Mouse (Mus musculus): ENCODE data around the gene Lmbr1. TPM values are rescaled to one million over a fixed set of nuclear protein-coding genes. Genes with fewer than 3 reads are reported as not detected.

Lmbr1 gene
- polyA plus RNA-seq, 1 experiment from 2014 or later, result 11.4 TPM

DNA sequence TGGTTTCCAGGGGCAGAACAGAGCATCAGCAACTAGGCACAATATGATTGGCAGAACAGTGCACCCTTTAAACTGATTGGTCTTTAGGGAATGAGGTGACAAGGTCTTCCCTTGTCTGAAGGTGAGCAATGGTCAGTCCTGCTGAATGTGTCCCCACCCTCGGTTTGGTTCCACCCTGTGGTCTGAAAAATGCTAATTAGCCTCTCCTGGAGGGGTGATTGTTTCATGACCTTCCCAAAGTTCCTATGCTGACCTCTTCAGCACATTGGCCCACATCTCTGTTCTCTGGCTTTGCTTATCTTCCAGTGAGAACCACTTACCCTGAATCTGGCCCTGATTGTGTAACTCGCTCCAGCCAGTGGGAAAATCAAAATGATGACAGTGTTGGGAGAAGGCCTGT lies 1.9 kb upstream of the Lmbr1 start:
- Histone ChIP-seq H3K4me2 (replicated peaks; ENCODE audit: low read depth, low read length) (no peak overlapping the region), H3K36me3 (ENCODE audit: insufficient read depth, low read length) (no peaks in the 10 kb centered on the region), H3K27ac (ENCODE audit: low read length) (no peak overlapping the region), H3K4me3 (ENCODE audit: low read length) (no peak overlapping the region), H3K27me3 (ENCODE audit: insufficient read depth, low read length) (no peaks in the 10 kb centered on the region), H3K9me3 (ENCODE audit: low read length) (no peaks in the 10 kb centered on the region), H3K9ac (replicated peaks; ENCODE audit: low read length) (no peak overlapping the region), H3K4me1 (ENCODE audit: insufficient read depth, low read length) (peaks cover 15% of the 10 kb centered on the region)
- no peak for ATAC-seq (ENCODE audit: low FRiP score, low TSS enrichment)
- 74% methylated on average over 2 of the region's 2 CpGs for WGBS

DNA sequence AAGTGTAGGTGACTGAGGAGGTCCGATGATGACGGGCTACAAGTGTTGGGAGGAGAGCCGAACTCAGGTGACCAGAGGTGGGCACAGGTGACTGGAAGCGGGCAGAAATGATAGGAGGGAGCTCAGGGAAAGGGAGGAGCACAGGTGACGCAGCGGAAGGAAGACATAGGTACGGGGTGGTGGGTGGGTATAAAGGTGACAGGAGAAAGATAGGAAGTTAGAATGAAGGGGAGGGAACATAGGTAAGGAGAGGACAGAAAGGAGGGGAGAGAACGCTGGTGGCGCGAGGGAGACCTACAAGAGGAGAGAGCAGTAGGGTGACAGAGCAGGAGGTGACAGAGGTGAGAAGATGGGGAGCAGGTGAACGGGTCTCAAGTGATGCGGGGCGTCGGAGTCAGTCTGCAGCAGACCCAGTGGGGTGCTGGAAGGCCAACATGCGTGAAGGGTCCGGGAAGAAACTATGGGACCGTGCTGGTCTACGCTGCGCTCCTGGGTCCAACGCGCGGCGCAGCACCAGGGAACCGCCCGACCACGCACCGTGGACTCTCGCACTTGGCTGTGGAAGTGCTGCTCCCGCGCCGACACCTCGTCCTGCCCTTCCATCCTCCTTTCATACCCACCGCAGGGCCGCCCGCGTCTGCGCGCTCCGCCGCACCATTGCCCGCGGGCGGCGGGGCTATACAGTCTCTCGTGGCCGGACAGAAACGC lies 446 bp downstream of the Lmbr1 start:
- ATAC-seq (ENCODE audit: low FRiP score, low TSS enrichment), result peak; percentile 82
- peak overlapping the region; percentile 88 for H3K4me2 ChIP-seq (replicated peaks; ENCODE audit: low read depth, low read length)
- H3K9me3 ChIP-seq (ENCODE audit: low read length), result no peaks in the 10 kb centered on the region
- H3K27ac ChIP-seq (ENCODE audit: low read length), result peak overlapping the region; percentile 20; the same call in 1 of the 2 replicates
- H3K27me3 ChIP-seq (ENCODE audit: insufficient read depth, low read length), result no peaks in the 10 kb centered on the region
- H3K9ac ChIP-seq (replicated peaks; ENCODE audit: low read length), result peak overlapping the region; percentile 84
- H3K4me3 ChIP-seq (ENCODE audit: low read length), result peak overlapping the region; percentile 89
- under 1% methylated on average over 47 of the region's 47 CpGs for WGBS
- H3K36me3 ChIP-seq (ENCODE audit: insufficient read depth, low read length), result no peaks in the 10 kb centered on the region
- peaks cover 15% of the 10 kb centered on the region for H3K4me1 ChIP-seq (ENCODE audit: insufficient read depth, low read length)

DNA sequence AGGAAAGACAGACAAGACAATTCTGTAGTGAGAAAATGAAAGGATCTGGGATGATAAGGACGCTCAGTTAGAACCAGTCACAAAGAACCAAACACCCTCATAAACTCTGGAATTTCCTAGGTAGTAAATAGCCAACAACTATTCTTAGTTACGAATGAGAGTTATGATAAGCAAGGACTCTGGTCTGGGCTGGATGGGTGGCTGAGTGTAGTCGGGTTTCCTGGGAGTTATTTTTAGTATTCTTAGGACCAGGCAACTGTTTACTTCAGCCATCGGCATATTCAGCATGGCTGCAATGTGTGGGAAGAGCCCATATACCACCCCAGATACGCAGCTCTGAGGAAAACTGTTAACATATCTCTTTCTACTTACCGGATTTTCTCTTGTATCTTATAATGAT lies 14.7 kb downstream of the Lmbr1 start:
- no peak overlapping the region for H3K9ac ChIP-seq (replicated peaks; ENCODE audit: low read length)
- H3K36me3 ChIP-seq (ENCODE audit: insufficient read depth, low read length), result peaks cover 14% of the 10 kb centered on the region; the same call in 1 of the 2 replicates
- H3K27ac ChIP-seq (ENCODE audit: low read length), result no peak overlapping the region
- H3K9me3 ChIP-seq (ENCODE audit: low read length), result no peaks in the 10 kb centered on the region
- no peak overlapping the region for H3K4me2 ChIP-seq (replicated peaks; ENCODE audit: low read depth, low read length)
- no peak overlapping the region for H3K4me3 ChIP-seq (ENCODE audit: low read length)
- 77% methylated on average over 6 of the region's 6 CpGs for WGBS
- no peak for ATAC-seq (ENCODE audit: low FRiP score, low TSS enrichment)
- no peaks in the 10 kb centered on the region for H3K27me3 ChIP-seq (ENCODE audit: insufficient read depth, low read length)
- H3K4me1 ChIP-seq (ENCODE audit: insufficient read depth, low read length), result no peaks in the 10 kb centered on the region

DNA sequence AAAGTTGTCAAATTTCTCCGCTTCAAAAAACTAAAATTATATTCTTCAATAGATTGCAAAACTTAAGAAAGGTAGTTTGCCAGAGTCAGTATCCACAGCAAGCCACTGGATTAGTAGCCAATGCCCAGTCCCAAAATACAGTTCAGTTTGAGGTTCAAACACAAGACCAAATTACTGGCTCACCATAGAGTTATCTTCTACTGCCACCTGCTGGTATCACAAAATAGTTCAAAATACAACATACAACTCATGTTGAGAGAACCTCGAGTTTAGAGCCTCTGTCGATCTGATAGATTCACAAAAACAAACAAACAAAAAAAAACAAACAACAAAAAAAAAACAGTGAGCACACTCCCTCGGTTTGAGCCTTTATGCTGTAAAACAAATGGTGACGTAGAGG lies 42.4 kb downstream of the Lmbr1 start:
- H3K4me2 ChIP-seq (replicated peaks; ENCODE audit: low read depth, low read length), result no peak overlapping the region
- H3K27ac ChIP-seq (ENCODE audit: low read length), result no peak overlapping the region
- no peaks in the 10 kb centered on the region for H3K9me3 ChIP-seq (ENCODE audit: low read length)
- H3K27me3 ChIP-seq (ENCODE audit: insufficient read depth, low read length), result no peaks in the 10 kb centered on the region
- ATAC-seq (ENCODE audit: low FRiP score, low TSS enrichment), result no peak
- H3K36me3 ChIP-seq (ENCODE audit: insufficient read depth, low read length), result no peaks in the 10 kb centered on the region
- no peak overlapping the region for H3K4me3 ChIP-seq (ENCODE audit: low read length)
- no peaks in the 10 kb centered on the region for H3K4me1 ChIP-seq (ENCODE audit: insufficient read depth, low read length)
- no peak overlapping the region for H3K9ac ChIP-seq (replicated peaks; ENCODE audit: low read length)
- WGBS, result 57% methylated on average over 5 of the region's 5 CpGs

DNA sequence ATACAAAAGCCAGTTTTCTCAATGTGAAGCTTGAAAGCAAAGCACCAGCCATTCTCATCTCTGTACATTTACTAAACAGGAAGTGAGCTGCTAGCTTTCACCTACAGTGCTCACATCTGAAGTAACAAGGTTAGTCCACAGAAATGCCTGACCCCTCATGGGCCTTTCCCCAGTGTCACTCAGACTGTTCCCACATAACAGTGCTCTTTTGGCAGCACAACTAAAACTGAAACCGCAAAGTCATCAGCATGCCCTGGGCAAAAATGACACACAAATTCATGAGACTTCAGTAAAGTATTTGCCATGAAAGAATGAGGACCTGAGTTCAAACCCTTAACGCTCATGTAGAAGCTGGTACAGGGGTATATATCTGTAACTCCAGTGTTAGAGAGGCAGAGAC lies 55.7 kb downstream of the Lmbr1 start:
- Histone ChIP-seq H3K4me2 (replicated peaks; ENCODE audit: low read depth, low read length) (no peak overlapping the region), H3K4me3 (ENCODE audit: low read length) (no peak overlapping the region), H3K27ac (ENCODE audit: low read length) (no peak overlapping the region), H3K9ac (replicated peaks; ENCODE audit: low read length) (no peak overlapping the region), H3K9me3 (ENCODE audit: low read length) (no peaks in the 10 kb centered on the region), H3K27me3 (ENCODE audit: insufficient read depth, low read length) (no peaks in the 10 kb centered on the region), H3K36me3 (ENCODE audit: insufficient read depth, low read length) (no peaks in the 10 kb centered on the region), H3K4me1 (ENCODE audit: insufficient read depth, low read length) (no peaks in the 10 kb centered on the region)
- WGBS, result 88% methylated on average over 2 of the region's 2 CpGs
- ATAC-seq (ENCODE audit: low FRiP score, low TSS enrichment), result no peak

DNA sequence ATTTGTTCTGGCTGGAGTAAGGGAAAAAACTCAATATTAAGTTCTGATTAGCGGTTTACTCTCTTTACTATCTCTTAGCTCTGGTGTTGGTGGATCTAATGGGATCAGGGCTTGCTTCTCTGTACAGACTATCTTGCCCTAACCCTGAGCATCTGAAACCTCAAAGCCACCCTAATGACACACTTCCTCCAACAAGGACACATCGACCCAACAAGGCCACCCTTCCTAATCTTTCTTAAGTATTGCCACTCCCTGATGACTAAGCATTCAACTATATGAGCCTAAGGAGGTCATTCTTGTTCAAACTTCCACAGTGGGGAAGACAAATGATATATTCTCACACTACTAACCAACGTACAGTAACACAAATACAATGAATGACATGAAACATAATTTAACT lies 69.0 kb downstream of the Lmbr1 start:
- Histone ChIP-seq H3K27me3 (ENCODE audit: insufficient read depth, low read length) (no peaks in the 10 kb centered on the region), H3K27ac (ENCODE audit: low read length) (no peak overlapping the region), H3K9ac (replicated peaks; ENCODE audit: low read length) (no peak overlapping the region), H3K9me3 (ENCODE audit: low read length) (no peaks in the 10 kb centered on the region), H3K4me3 (ENCODE audit: low read length) (no peak overlapping the region), H3K36me3 (ENCODE audit: insufficient read depth, low read length) (no peaks in the 10 kb centered on the region), H3K4me2 (replicated peaks; ENCODE audit: low read depth, low read length) (no peak overlapping the region), H3K4me1 (ENCODE audit: insufficient read depth, low read length) (no peaks in the 10 kb centered on the region)
- no peak for ATAC-seq (ENCODE audit: low FRiP score, low TSS enrichment)
- 69% methylated on average over 3 of the region's 3 CpGs for WGBS

DNA sequence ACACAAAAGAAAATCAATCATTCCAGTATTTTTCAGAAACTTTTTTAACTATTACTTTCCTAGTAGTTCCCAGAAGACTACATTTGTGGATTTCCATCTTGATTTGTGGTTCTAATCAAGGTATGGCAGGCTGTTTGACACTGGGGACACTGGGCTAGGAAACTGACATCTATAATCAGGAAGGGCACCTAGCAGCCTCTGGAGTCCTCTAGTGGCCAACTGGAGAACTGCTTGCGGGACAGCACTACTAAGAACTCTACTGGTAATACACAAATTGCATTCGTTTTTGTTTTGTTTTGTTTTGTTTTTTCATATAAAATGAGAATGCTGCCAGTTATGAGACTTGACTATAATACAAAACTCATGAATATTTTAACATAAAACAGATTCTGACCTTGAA lies 85.0 kb downstream of the Lmbr1 start:
- Histone ChIP-seq H3K9ac (replicated peaks; ENCODE audit: low read length) (no peak overlapping the region), H3K27ac (ENCODE audit: low read length) (no peak overlapping the region), H3K4me1 (ENCODE audit: insufficient read depth, low read length) (no peaks in the 10 kb centered on the region), H3K4me2 (replicated peaks; ENCODE audit: low read depth, low read length) (no peak overlapping the region), H3K4me3 (ENCODE audit: low read length) (no peak overlapping the region), H3K36me3 (ENCODE audit: insufficient read depth, low read length) (no peaks in the 10 kb centered on the region), H3K9me3 (ENCODE audit: low read length) (no peaks in the 10 kb centered on the region), H3K27me3 (ENCODE audit: insufficient read depth, low read length) (no peaks in the 10 kb centered on the region)
- 23% methylated on average over 2 of the region's 2 CpGs for WGBS
- no peak for ATAC-seq (ENCODE audit: low FRiP score, low TSS enrichment)

DNA sequence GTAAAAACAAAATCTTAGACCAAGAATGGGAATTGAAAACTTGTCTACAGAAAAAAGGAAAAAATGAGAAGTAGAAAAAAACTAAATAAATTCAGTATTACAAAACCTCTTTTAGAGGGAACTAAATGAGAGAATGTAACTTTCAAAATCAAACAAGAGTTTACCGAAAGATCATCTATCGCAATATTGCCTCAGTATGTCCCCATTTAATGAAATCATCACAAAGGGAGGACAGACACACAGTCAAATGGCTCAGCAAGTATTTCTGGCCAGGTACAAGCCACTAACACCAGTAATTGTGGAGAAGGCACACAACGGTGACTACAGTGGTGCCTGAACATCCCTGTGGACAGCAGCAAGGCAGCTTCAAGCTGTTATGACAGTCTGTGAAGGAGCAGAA lies 88.1 kb downstream of the Lmbr1 start:
- 96% methylated on average over 3 of the region's 3 CpGs for WGBS
- no peak overlapping the region for H3K27ac ChIP-seq (ENCODE audit: low read length)
- H3K36me3 ChIP-seq (ENCODE audit: insufficient read depth, low read length), result no peaks in the 10 kb centered on the region
- H3K9ac ChIP-seq (replicated peaks; ENCODE audit: low read length), result no peak overlapping the region
- H3K27me3 ChIP-seq (ENCODE audit: insufficient read depth, low read length), result no peaks in the 10 kb centered on the region
- H3K4me3 ChIP-seq (ENCODE audit: low read length), result no peak overlapping the region
- no peak for ATAC-seq (ENCODE audit: low FRiP score, low TSS enrichment)
- no peaks in the 10 kb centered on the region for H3K9me3 ChIP-seq (ENCODE audit: low read length)
- no peak overlapping the region for H3K4me2 ChIP-seq (replicated peaks; ENCODE audit: low read depth, low read length)
- no peaks in the 10 kb centered on the region for H3K4me1 ChIP-seq (ENCODE audit: insufficient read depth, low read length)

DNA sequence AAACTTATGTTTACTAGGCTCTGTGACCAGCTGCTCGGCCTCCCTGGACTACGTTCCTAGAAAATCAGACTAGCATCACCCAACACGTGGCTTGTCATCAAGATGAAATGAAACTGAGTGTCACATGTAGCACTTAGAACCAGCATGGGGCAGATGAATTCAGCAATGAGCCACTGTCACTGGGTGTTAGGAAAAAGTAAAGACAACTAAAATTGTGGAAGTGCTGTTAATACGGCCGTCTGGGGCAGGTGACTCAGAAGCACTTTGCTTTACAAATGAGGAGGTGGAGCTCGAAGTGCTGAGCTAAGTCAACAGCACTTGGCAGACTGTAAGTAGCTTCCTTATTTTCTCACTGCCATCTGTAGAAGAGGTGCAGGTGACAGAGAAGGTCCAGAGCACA lies 88.5 kb downstream of the Lmbr1 start:
- Histone ChIP-seq H3K27ac (ENCODE audit: low read length) (no peak overlapping the region), H3K27me3 (ENCODE audit: insufficient read depth, low read length) (no peaks in the 10 kb centered on the region), H3K9me3 (ENCODE audit: low read length) (no peaks in the 10 kb centered on the region), H3K4me3 (ENCODE audit: low read length) (no peak overlapping the region), H3K9ac (replicated peaks; ENCODE audit: low read length) (no peak overlapping the region), H3K4me2 (replicated peaks; ENCODE audit: low read depth, low read length) (no peak overlapping the region), H3K4me1 (ENCODE audit: insufficient read depth, low read length) (no peaks in the 10 kb centered on the region), H3K36me3 (ENCODE audit: insufficient read depth, low read length) (no peaks in the 10 kb centered on the region)
- ATAC-seq (ENCODE audit: low FRiP score, low TSS enrichment), result no peak
- 85% methylated on average over 6 of the region's 6 CpGs for WGBS

DNA sequence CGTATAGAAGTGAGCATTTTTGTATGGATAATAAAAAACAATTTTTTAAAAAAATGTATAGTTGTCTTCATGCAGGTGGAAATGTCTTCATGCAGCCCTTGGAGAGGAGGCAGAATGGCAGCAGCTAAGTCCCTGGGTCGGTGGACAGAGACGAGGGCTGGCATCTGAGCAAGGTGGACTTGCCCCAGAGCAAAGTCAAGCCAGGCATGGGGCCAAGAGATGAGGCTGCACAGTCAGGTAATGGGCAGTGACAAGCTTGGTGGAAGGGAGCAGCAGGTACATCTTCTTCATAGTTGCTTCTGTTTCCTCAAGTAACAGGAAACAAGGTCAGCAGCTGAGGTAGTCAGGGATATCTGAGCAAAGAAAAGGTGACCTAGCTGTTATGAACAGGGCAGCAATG lies 97.1 kb downstream of the Lmbr1 start:
- Histone ChIP-seq H3K9ac (replicated peaks; ENCODE audit: low read length) (no peak overlapping the region), H3K4me2 (replicated peaks; ENCODE audit: low read depth, low read length) (no peak overlapping the region), H3K27ac (ENCODE audit: low read length) (no peak overlapping the region), H3K4me3 (ENCODE audit: low read length) (no peak overlapping the region), H3K36me3 (ENCODE audit: insufficient read depth, low read length) (no peaks in the 10 kb centered on the region), H3K27me3 (ENCODE audit: insufficient read depth, low read length) (no peaks in the 10 kb centered on the region), H3K9me3 (ENCODE audit: low read length) (no peaks in the 10 kb centered on the region), H3K4me1 (ENCODE audit: insufficient read depth, low read length) (no peaks in the 10 kb centered on the region)
- 88% methylated on average over 3 of the region's 3 CpGs for WGBS
- no peak for ATAC-seq (ENCODE audit: low FRiP score, low TSS enrichment)
